In genomic region chr2:178758366-178758765, GRCm38 (mm10) we compare ENCODE assay signal across 8 mouse cellular contexts.
DNase-seq lines count a peak whose midpoint lies in the region; ATAC-seq and TF ChIP-seq lines count a peak whose summit lies in the region.

No protein-coding gene starts in this region.

- no peak overlapping the region for H3K4me3 ChIP-seq in forebrain, postnatal 0 days (ENCODE audit: low read depth, low read length)
- H3K4me3 ChIP-seq in liver, embryonic 14.5 days (ENCODE audit: insufficient read depth in 1 of 2, low read depth in 2 of 2, low read length in 2 of 2) = no peak overlapping the region

- WGBS in forebrain, postnatal 0 days = 5% methylated on average over 2 of the region's 2 CpGs
- 0% methylated on average over 2 of the region's 2 CpGs for WGBS in liver, embryonic 14.5 days (ENCODE audit: insufficient replicate concordance)

- no peaks in the 10 kb centered on the region for H3K9me3 ChIP-seq in forebrain, postnatal 0 days (ENCODE audit: low read length)
- no peaks in the 10 kb centered on the region for H3K9me3 ChIP-seq in liver, embryonic 14.5 days (ENCODE audit: control insufficient read depth, low read length)

- no peak overlapping the region for H3K4me2 ChIP-seq in forebrain, postnatal 0 days (ENCODE audit: low read depth)
- no peak overlapping the region for H3K4me2 ChIP-seq in liver, embryonic 14.5 days (ENCODE audit: low read depth)

- peak; percentile 31 for DNase-seq in ovary, postnatal 10 days (ENCODE audit: low spot score)
- no peak for DNase-seq in ovary, adult 18-20 months (ENCODE audit: low spot score)
- DNase-seq in cerebellum, adult 18-20 months = peak; percentile 43 to 54
- DNase-seq in forebrain, postnatal 0 days = peak; percentile 82
- peak; percentile 59 for DNase-seq in kidney, postnatal 14 days
- peak in 2 of 3 experiments; percentile 3 to 4 for DNase-seq in liver, embryonic 14.5 days (ENCODE audit: low read depth in 3 of 3, low spot score in 3 of 3)
- peak; percentile 78 to 81 for DNase-seq in right cerebral cortex, adult 2 months (ENCODE audit: low spot score in 2 of 2)
- DNase-seq in yolk sac, embryonic 10.5 days (ENCODE audit: low spot score) = no peak

- peak; percentile 90 for TF ChIP-seq CTCF in forebrain, postnatal 0 days (IDR thresholded peaks at IDR 0.05; ENCODE audit: low read depth)
- peak; percentile 78 for TF ChIP-seq CTCF in liver, embryonic 14.5 days (IDR thresholded peaks at IDR 0.05; ENCODE audit: low read depth)

- no peak overlapping the region for H3K27ac ChIP-seq in forebrain, postnatal 0 days (ENCODE audit: low read depth, low read length)
- no peak overlapping the region for H3K27ac ChIP-seq in liver, embryonic 14.5 days

- TF ChIP-seq EP300 in liver, embryonic 14.5 days (IDR thresholded peaks at IDR 0.05; ENCODE audit: low read depth) = no peak

- no peak overlapping the region for H3K9ac ChIP-seq in forebrain, postnatal 0 days
- no peak overlapping the region for H3K9ac ChIP-seq in liver, embryonic 14.5 days (replicated peaks)

- peak; percentile 73 for ATAC-seq in forebrain, postnatal 0 days
- ATAC-seq in liver, embryonic 14.5 days (ENCODE audit: insufficient read depth) = no peak

- H3K27me3 ChIP-seq in forebrain, postnatal 0 days (ENCODE audit: insufficient read depth, low read length) = no peaks in the 10 kb centered on the region
- H3K27me3 ChIP-seq in liver, embryonic 14.5 days (ENCODE audit: control insufficient read depth, insufficient read depth, low read length) = no peaks in the 10 kb centered on the region

- no peaks in the 10 kb centered on the region for H3K36me3 ChIP-seq in forebrain, postnatal 0 days (ENCODE audit: insufficient read depth)
- H3K36me3 ChIP-seq in liver, embryonic 14.5 days (replicated peaks; ENCODE audit: control insufficient read depth, insufficient read depth, low read depth) = no peaks in the 10 kb centered on the region

- H3K4me1 ChIP-seq in forebrain, postnatal 0 days (ENCODE audit: insufficient read depth) = no peaks in the 10 kb centered on the region
- H3K4me1 ChIP-seq in liver, embryonic 14.5 days (replicated peaks; ENCODE audit: control insufficient read depth in 2 of 2, insufficient read depth in 2 of 2, low read length in 1 of 2) = no peaks in the 10 kb centered on the region

Comparison
In these comparisons a context has a peak if more than half of its experiments do, and no peak if none do; other contexts are left out.
1. DNase-seq: peak in ovary, postnatal 10 days (single experiment), cerebellum, adult 18-20 months (2 of 2), forebrain, postnatal 0 days (single experiment), kidney, postnatal 14 days (single experiment), liver, embryonic 14.5 days (2 of 3) and right cerebral cortex, adult 2 months (2 of 2); none in ovary, adult 18-20 months (single experiment) and yolk sac, embryonic 10.5 days (single experiment).